Mouse (Mus musculus): ENCODE results near the gene Spsb4.

GRCm38 (mm10) chr9:97036656-97037055 is 18.0 kb upstream of the Spsb4 start:
- TF ChIP-seq CTCF (IDR thresholded peaks at IDR 0.05) (no peak), EP300 (IDR thresholded peaks at IDR 0.05; ENCODE audit: insufficient read depth, low read depth, low read length) (no peak), POLR2A (IDR thresholded peaks at IDR 0.05; ENCODE audit: insufficient read depth, low read depth, low read length) (no peak)

Data from heart, adult 2 months (tissue).